Mouse (Mus musculus): ENCODE measurements around the gene Gm20388.

DNA sequence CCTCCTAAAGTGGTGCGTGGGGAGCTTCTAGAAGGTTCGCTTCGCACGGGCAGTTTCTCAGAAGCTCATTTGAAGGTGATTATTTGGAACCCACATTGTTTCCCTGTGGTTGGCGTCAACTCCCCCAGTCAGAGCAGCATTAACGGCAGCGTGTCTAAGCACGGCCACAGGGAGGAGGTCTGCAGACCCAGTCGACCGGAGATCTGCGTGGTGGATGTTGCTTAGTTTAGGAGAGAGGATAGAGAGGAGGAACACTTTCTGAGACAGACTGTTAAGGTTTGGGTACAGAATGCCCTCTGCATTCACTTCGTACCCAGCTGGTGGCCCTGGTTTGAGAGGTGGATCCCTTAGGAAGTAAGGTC lies 4234.0 kb downstream of the Gm20388 start:
- TF ChIP-seq POLR2A (IDR thresholded peaks at IDR 0.05; ENCODE audit: borderline replicate concordance, insufficient read depth, low read length) (no peak), CTCF (IDR thresholded peaks at IDR 0.05; ENCODE audit: borderline replicate concordance, insufficient read depth, low read depth, low read length) (no peak)
